Mouse (Mus musculus) E14TG2a.4 (cell line): ENCODE measurements around the gene Tecpr2.

Experiments used
- H3K27me3 ChIP-seq: 2 replicates; pipeline ENCODE4 v1.6.1; 2014; ENCODE audit warnings: low read length, control low read depth; ENCODE audit not compliant: insufficient read depth
- H3K36me3 ChIP-seq: 2 replicates; pipeline ENCODE4 v1.6.1; 2014; ENCODE audit warnings: low read length, control low read depth; ENCODE audit not compliant: insufficient read depth
- H3K4me1 ChIP-seq: replicated peaks from 2 replicates; pipeline ENCODE4 v1.6.1; 2014; ENCODE audit warnings: low read depth, low read length, control low read depth
- H3K4me3 ChIP-seq: replicated peaks from 2 replicates; pipeline ENCODE4 v1.5.1; 2014; ENCODE audit warnings: mild to moderate bottlenecking, low read length
- H3K9me3 ChIP-seq: 2 replicates; pipeline ENCODE4 v1.6.1; 2014; ENCODE audit warnings: low read length, control low read depth
- CTCF ChIP-seq: conservative IDR thresholded peaks from 2 replicates; pipeline ENCODE4 v1.5.1; 2014; ENCODE audit warnings: low read length
- NANOG ChIP-seq: IDR thresholded peaks from 2 replicates; pipeline ENCODE4 v1.6.1; 2014; ENCODE audit warnings: borderline replicate concordance, low read length, mixed read lengths
- POU5F1 ChIP-seq: IDR thresholded peaks from 2 replicates; pipeline ENCODE4 v1.6.1; 2014; ENCODE audit warnings: low read length, borderline replicate concordance

Tecpr2 gene

GRCm38 (mm10) chr12:110889036-110890020, at the start of gene Tecpr2, which contains the start of gene Cinp:
Tecpr2 (plus strand) TSS chr12:110889264.
Cinp (minus strand) TSS chr12:110889145.
- Histone ChIP-seq H3K36me3 (peaks cover 26% of the 10 kb centered on the region), H3K27me3 (peaks cover 5% of the 10 kb centered on the region), H3K9me3 (no peaks in the 10 kb centered on the region), H3K4me3 (peak within 1 kb of the TSS; percentile 95), H3K4me1 (peaks cover 44% of the 10 kb centered on the region)
- no peak for TF ChIP-seq POU5F1
- TF ChIP-seq NANOG: no peak
- no peak for TF ChIP-seq CTCF

DNA sequence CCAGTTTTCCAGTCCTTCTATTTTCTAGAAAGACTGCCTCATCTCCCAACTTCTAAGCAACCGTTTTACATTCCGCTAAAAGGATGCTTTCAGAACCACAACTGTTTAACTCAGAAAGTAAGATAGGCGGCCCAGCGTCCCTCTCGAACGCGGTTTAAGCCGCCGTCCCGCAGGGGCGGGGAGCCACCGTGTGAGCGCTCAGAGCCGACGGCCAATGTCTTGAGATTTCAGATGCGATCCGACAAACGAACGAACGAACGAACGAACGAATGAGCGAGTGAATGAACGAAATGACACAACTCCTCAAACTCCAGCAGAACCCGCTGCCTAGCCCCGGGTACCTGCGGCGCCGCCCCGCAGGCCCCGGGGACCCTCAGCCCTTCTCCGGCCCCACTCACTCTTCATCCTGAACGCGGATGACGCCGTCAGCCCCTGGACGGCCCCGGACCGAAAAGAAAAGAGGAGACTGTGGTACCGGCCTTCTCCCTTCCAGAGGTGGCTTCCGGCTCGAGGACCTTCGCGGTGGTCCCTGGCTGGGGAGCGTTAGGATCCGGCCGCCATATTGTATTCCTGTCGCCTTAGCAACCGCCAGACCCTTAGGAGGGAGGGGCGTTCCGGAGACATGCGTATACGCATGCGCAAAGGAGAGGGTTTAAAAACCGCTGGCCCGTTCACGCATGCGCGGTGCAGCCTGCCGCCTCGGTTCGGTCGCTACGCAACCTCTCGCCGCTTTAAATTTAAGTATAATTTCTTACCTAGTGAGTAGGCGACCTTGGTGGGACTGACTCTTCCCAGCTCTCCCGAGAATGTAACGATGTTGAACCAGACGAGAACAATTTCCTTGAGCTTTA, 48.5 kb upstream of the Tecpr2 start, which contains the start of gene Mok:
TSS of gene Mok (minus strand) at position 592 of the 851 bp plus-strand sequence.
- no peaks in the 10 kb centered on the region; the same call in 1 of the 2 replicates for H3K36me3 ChIP-seq
- no peak for TF ChIP-seq CTCF
- no peak for TF ChIP-seq NANOG
- H3K4me3 ChIP-seq: peak within 1 kb of the TSS; percentile 94
- no peaks in the 10 kb centered on the region for H3K9me3 ChIP-seq
- H3K27me3 ChIP-seq: no peaks in the 10 kb centered on the region
- H3K4me1 ChIP-seq: peaks cover 65% of the 10 kb centered on the region

DNA sequence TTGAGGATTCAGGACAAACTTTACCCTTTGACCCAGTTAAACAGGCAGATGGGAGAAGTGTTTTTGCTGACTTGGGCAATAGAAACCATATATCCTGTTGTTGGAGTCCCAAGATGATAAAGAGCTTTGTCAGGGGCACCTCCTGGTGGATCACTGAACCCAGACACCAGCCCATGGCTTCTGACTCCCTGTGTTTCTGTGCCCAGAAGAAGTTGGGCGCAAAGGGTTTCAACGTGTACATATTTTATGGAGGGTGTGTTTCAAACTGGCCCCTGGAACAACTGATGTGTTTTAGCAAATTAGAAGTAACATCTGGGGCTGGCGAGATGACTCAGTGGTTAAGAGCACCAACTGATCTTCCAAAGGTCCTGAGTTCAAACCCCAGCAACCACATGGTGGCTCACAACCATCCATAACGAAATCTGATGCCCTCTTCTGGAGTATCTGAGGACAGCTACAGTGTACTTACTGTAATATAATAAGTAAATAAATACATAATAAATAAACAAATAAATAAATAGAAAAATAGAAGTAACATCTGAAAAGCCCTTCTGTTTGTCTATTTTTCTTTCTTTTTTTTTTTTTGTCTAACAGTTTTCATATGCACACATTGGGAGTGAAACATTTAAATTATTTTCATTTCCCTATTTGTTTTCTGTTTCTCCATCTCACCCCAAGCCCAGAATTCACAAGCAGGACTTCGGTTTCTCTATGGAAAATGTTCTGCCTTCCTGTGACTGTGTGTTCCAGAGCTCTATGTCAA, 47.2 kb upstream of the Tecpr2 start:
- peak overlapping the region; percentile 94; the same call in 1 of the 2 replicates for H3K4me3 ChIP-seq
- H3K4me1 ChIP-seq: peaks cover 64% of the 10 kb centered on the region
- H3K36me3 ChIP-seq: no peaks in the 10 kb centered on the region
- H3K9me3 ChIP-seq: no peaks in the 10 kb centered on the region
- H3K27me3 ChIP-seq: no peaks in the 10 kb centered on the region
- TF ChIP-seq CTCF: no peak
- TF ChIP-seq POU5F1: no peak

DNA sequence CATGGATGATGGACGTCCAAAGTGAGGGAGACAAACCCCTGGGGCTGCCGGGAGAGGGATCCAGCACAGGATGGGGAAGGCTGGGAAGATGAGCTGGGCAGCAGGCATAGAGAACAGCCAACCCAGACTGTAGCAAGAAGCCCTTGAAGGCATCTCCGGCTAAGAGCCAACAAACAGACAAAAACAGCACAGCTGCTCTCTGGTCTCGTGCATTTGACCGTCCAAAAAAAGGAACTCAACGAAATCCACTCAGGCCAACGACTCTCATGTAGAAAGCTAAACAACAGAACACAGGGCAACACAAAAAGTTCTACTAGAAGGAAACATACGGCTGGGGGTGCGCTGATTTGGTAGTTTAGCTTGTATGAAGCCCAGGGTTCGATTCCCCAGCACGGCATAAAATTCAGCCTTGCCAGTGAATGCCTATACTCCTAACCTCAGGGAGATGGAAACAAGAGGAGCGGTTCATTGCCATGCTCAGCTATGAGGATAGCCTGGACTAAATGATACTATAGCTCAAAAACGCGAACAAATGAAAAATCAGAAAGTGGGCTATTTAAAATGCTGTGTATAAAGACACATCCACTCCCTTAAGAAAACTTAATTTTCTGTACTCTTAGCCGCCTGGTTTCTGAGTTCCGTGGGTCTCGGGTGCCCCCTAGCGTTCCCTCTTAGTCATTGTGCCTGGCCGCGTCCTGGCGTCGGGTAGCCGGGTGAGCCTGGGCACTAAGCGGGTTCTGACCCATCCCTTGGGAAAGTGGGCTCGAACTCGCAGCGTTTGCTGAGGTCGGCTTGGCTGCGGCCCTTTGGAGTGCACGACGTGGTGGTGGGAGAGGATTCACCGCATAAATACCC, 45.6 kb upstream of the Tecpr2 start:
- Histone ChIP-seq H3K27me3 (no peaks in the 10 kb centered on the region), H3K4me1 (peaks cover 64% of the 10 kb centered on the region), H3K4me3 (peak overlapping the region; percentile 86), H3K9me3 (no peaks in the 10 kb centered on the region), H3K36me3 (no peaks in the 10 kb centered on the region)
- TF ChIP-seq NANOG (no peak), CTCF (peak; percentile 76), POU5F1 (no peak)

GRCm38 (mm10) chr12:110844227-110845130, 44.6 kb upstream of the Tecpr2 start:
- H3K36me3 ChIP-seq: no peaks in the 10 kb centered on the region

GRCm38 (mm10) chr12:110845131-110845880, 43.8 kb upstream of the Tecpr2 start:
- Histone ChIP-seq H3K4me3 (peak overlapping the region; percentile 86), H3K36me3 (no peaks in the 10 kb centered on the region), H3K27me3 (no peaks in the 10 kb centered on the region), H3K4me1 (peaks cover 61% of the 10 kb centered on the region), H3K9me3 (no peaks in the 10 kb centered on the region)
- no peak for TF ChIP-seq CTCF
- no peak for TF ChIP-seq POU5F1
- TF ChIP-seq NANOG: no peak

More at GRCm38 (mm10) chr12:110844227-110845130, 44.6 kb upstream of the Tecpr2 start:
- Histone ChIP-seq H3K4me3 (peak overlapping the region; percentile 86), H3K9me3 (no peaks in the 10 kb centered on the region), H3K27me3 (no peaks in the 10 kb centered on the region), H3K4me1 (peaks cover 64% of the 10 kb centered on the region)
- TF ChIP-seq NANOG: no peak
